Mouse (Mus musculus) kidney, embryonic 15.5 days (tissue): ENCODE measurements at regions not wholly inside any gene's neighbourhood (a gene's known extent, or its start where the extent isn't known, plus 50 kb on each side); places are given as distances from the start of the nearest gene placed in this dataset.
A peak's percentile ranks its signal among the peaks of the same experiment; 100 is the strongest.

Experiments used
- ATAC-seq: fragments of 200-750 bp; cut with Nextera tagmentation; replicated peaks from 2 replicates; pipeline ENCODE4 v1.8.0; 2017; ENCODE audit warnings: moderate TSS enrichment; ENCODE audit not compliant: low FRiP score
- H3K27ac ChIP-seq: fragments of 300-500 bp; sonication (generic); 2 replicates; pipeline ENCODE4 v1.5.1; 2015; ENCODE audit warnings: mild to moderate bottlenecking, inconsistent platforms
- H3K27me3 ChIP-seq: fragments of 300-500 bp; sonication (generic); 2 replicates; pipeline ENCODE4 v1.6.1; 2015; ENCODE audit warnings: inconsistent platforms
- H3K36me3 ChIP-seq: fragments of 300-500 bp; sonication (generic); 2 replicates; pipeline ENCODE4 v1.6.1; 2015; ENCODE audit warnings: inconsistent platforms
- H3K4me1 ChIP-seq: fragments of 300-500 bp; sonication (generic); 2 replicates; pipeline ENCODE4 v1.6.1; 2015; ENCODE audit warnings: inconsistent platforms
- H3K4me2 ChIP-seq: fragments of 300-500 bp; sonication (generic); 2 replicates; pipeline ENCODE4 v1.6.1; 2015; ENCODE audit warnings: moderate library complexity, mild to moderate bottlenecking, inconsistent platforms
- H3K4me3 ChIP-seq: fragments of 300-500 bp; sonication (generic); replicated peaks from 2 replicates; pipeline ENCODE4 v1.5.1; 2015; ENCODE audit warnings: mild to moderate bottlenecking, inconsistent platforms
- H3K9ac ChIP-seq: fragments of 300-500 bp; sonication (generic); 2 replicates; pipeline ENCODE4 v1.6.1; 2015; ENCODE audit warnings: mild to moderate bottlenecking, inconsistent platforms
- H3K9me3 ChIP-seq: fragments of 300-500 bp; sonication (generic); replicated peaks from 2 replicates; pipeline ENCODE4 v1.6.1; 2016; ENCODE audit warnings: inconsistent platforms
- WGBS: fragments of 180-500 bp; shearing (Covaris S2); methylation state at CpG from one replicate; pipeline ENCODE4 v1.1.7; 2015; ENCODE audit warnings: mixed read lengths; 5-methylcytosine and 5-hydroxymethylcytosine counted together

DNA sequence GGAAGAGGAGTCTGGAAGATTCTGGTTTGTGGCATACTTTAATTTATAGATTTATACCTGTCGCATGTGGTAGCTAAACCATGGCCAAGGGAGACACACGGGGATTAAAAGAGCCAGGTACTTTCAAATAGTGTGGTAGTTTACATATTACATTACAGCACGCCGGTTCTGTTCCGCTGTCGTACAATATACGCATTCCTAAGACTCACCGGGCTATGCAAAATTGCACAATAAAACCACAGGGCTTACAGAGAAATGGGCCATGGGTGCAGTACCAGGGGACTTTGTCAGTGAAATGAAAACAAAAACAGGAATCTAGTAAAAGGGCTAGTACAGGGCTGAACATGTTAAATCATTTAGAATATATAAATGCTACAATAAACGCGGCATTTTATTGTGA is 100.6 kb downstream of the Tmem30b start:
- 0 out of 2 replicates have a peak, but pooled peaks have one; percentile 23 for ATAC-seq
- H3K27ac ChIP-seq: peak overlapping the region; percentile 81
- H3K4me1 ChIP-seq: peaks cover 24% of the 10 kb centered on the region
- H3K4me3 ChIP-seq: no peak overlapping the region
- H3K36me3 ChIP-seq: no peaks in the 10 kb centered on the region
- H3K4me2 ChIP-seq: peak overlapping the region; percentile 17; the same call in 1 of the 2 replicates
- no peaks in the 10 kb centered on the region; the same call in 1 of the 2 replicates for H3K9me3 ChIP-seq
- H3K27me3 ChIP-seq: 0 out of 2 replicates have a peak, but pooled peaks cover under 1% of the 10 kb centered on the region
- no peak overlapping the region for H3K9ac ChIP-seq
- 58% methylated on average over 10 of the region's 10 CpGs for WGBS

DNA sequence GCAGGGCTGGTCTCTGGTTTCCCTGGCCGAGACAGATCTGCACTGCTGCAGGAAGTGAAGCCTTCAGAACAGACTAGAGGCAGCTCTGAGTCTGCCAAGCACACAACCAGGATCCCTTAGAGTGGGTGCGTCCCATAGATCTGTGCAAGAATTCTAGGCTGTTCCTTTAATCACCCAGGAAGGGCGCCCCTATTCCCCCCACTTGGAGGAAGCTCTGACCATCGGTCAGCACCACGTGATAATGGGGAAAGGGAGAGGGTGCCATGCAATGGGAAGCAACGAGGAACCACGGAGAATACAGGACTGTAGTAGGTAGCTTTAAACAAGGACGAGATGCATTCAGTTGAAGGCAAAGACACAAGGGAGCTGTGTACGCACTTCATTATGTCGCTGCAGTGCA is 101.1 kb downstream of the Tmem30b start:
- H3K4me3 ChIP-seq: no peak overlapping the region
- H3K4me2 ChIP-seq: peak overlapping the region; percentile 17; the same call in 1 of the 2 replicates
- no peaks in the 10 kb centered on the region for H3K36me3 ChIP-seq
- H3K9ac ChIP-seq: no peak overlapping the region
- WGBS: 52% methylated on average over 10 of the region's 10 CpGs
- H3K9me3 ChIP-seq: no peaks in the 10 kb centered on the region; the same call in 1 of the 2 replicates
- ATAC-seq: no peak
- peaks cover 24% of the 10 kb centered on the region for H3K4me1 ChIP-seq
- peak overlapping the region; percentile 81 for H3K27ac ChIP-seq
- no peaks in the 10 kb centered on the region for H3K27me3 ChIP-seq

DNA sequence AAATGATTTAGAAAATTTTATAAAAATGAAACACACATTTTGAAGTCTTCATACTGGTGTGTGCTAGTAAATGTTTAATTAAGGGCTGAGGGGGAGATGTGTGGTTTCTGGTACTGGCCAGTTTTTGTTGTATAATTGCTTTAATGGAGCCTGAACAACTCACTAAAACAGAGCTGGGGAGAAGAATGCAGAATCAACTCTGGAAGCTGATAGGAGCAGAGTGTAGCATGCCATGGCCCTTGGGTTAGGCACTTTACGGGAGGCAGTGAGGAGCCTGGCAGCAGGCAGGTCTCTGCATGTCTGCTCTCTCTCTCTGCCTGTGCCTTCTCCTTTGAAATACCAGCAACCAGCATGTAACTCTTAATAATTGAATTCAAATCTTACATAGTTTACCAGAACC is 104.9 kb downstream of the Tmem30b start:
- H3K27ac ChIP-seq: 0 out of 2 replicates have a peak overlapping the region, but pooled peaks have one; percentile 27
- H3K4me1 ChIP-seq: peaks cover 9% of the 10 kb centered on the region
- H3K4me2 ChIP-seq: no peak overlapping the region
- H3K4me3 ChIP-seq: no peak overlapping the region
- H3K36me3 ChIP-seq: no peaks in the 10 kb centered on the region
- ATAC-seq: 0 out of 2 replicates have a peak, but pooled peaks have one; percentile 54
- WGBS: 64% methylated on average over 1 of the region's 1 CpGs
- no peaks in the 10 kb centered on the region for H3K27me3 ChIP-seq
- no peaks in the 10 kb centered on the region for H3K9me3 ChIP-seq
- no peak overlapping the region for H3K9ac ChIP-seq

DNA sequence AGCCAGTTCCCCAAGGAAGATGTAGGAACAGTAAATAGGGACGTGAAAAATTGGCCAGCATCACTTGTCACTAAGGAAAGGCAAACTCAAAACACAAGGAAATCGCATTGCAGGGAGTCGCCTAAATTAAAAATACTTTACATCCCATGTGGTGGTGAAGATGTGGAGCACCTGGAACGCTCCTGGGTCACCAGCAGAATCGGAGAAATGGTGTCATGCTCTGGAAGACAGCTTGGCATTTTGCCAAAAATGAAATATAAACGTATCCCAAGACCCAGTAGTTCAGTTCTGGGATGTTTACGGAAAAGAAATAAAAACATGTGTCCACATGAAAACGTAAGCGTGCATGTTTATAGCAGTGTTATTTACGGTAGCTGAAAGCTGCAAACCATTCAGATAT is 111.5 kb downstream of the Tmem30b start:
- no peak overlapping the region for H3K27ac ChIP-seq
- no peak for ATAC-seq
- WGBS: 53% methylated on average over 10 of the region's 10 CpGs

DNA sequence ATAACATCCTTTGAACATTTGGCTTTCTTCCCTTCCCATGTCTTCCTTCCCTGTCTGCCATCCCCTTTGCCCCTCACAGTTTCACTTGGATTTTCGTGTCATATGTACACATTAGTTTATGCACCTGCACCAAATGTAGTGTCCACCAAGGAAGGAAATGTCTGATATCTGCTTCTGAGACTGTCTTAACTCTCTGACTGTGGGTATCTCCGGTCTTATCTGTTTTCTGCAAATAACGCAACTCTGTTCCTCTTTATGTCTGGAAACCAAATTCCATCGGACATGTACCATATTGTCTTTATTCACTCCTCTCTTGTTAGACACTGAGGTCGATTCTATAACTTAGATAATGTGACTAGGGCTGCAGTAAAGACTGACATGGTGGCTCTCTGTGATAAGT is 113.6 kb downstream of the Tmem30b start:
- 86% methylated on average over 5 of the region's 5 CpGs for WGBS
- H3K4me3 ChIP-seq: no peak overlapping the region

More for the DNA sequence above, 111.5 kb downstream of the Tmem30b start:
- Histone ChIP-seq H3K4me1 (no peaks in the 10 kb centered on the region), H3K27me3 (no peaks in the 10 kb centered on the region), H3K9me3 (no peaks in the 10 kb centered on the region), H3K9ac (no peak overlapping the region), H3K4me3 (no peak overlapping the region), H3K36me3 (no peaks in the 10 kb centered on the region), H3K4me2 (no peak overlapping the region)

DNA sequence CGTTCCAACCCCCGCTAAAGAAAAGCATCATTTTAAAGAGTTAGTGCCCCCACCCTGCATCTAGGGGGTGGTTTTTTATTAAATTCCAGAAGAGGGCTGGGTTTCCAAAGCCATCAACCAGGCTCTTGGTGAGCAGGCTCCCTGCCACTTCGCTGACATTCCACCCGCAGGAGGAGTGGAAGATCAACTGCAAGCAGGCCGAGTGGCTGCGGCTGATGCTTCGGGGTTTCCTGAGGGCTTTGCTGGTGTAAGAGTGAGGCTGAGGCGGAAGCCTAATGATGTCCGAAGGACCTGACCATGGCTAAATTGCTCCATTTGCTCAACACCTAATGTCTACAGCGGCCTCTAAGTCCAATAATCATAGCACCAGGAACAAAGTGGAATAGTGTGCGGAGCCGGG is 118.0 kb downstream of the Tmem30b start:
- H3K4me2 ChIP-seq: peak overlapping the region; percentile 62
- H3K4me3 ChIP-seq: peak overlapping the region; percentile 40
- H3K27me3 ChIP-seq: no peaks in the 10 kb centered on the region
- H3K4me1 ChIP-seq: peaks cover 13% of the 10 kb centered on the region
- 16% methylated on average over 12 of the region's 12 CpGs for WGBS
- peak; percentile 36; the same call in 1 of the 2 replicates for ATAC-seq
- peak overlapping the region; percentile 11; the same call in 1 of the 2 replicates for H3K9ac ChIP-seq
- 0 out of 2 replicates have a peak overlapping the region, but pooled peaks have one; percentile 41 for H3K27ac ChIP-seq
- no peaks in the 10 kb centered on the region for H3K36me3 ChIP-seq
- H3K9me3 ChIP-seq: no peaks in the 10 kb centered on the region

More for the DNA sequence above, 113.6 kb downstream of the Tmem30b start:
- H3K36me3 ChIP-seq: no peaks in the 10 kb centered on the region
- no peaks in the 10 kb centered on the region for H3K27me3 ChIP-seq
- no peak overlapping the region for H3K9ac ChIP-seq
- H3K4me1 ChIP-seq: peaks cover 13% of the 10 kb centered on the region
- no peak for ATAC-seq
- no peaks in the 10 kb centered on the region for H3K9me3 ChIP-seq
- no peak overlapping the region for H3K4me2 ChIP-seq
- no peak overlapping the region for H3K27ac ChIP-seq

DNA sequence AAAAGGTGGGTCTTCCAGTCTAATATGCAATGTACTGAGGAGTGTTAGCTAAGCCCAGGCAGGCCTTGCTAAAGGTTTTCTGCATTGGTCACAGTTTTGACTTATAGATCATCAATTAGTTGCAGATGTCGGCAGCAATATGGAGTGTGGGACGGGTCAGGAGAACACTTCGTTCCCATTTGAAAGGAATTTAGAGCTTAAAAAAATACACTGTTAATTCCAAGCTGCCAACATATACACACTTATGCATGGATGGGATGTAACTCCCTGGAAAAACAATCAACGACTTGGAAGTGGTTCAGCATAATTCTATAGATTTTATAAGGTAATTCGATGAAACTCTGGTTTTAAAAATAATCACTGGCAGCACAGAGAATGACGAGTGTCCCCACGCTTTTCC is 121.4 kb downstream of the Tmem30b start:
- Histone ChIP-seq H3K9ac (no peak overlapping the region), H3K9me3 (no peaks in the 10 kb centered on the region), H3K36me3 (no peaks in the 10 kb centered on the region), H3K27me3 (no peaks in the 10 kb centered on the region), H3K4me1 (peaks cover 13% of the 10 kb centered on the region), H3K4me2 (no peak overlapping the region), H3K27ac (no peak overlapping the region), H3K4me3 (no peak overlapping the region)
- no peak for ATAC-seq
- WGBS: 71% methylated on average over 7 of the region's 7 CpGs

DNA sequence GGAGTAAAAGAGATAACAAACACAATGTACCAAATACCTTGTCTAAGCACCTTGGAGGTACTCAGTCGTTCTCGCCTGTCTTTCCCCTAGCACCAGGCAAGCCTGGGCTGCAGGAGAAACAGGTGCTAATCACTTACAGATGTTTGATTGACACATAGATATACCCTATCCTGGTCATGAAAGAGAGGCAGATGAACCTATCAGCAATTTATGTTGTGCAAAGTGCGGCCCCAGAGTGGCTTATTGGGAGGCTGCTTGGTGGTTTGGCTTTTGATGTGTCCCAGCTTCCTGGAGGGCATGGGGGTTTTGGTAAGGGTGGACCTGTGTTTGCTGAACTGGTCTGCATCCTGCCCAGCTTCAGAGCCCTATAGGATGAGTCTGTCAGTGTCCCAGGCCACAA is 129.1 kb downstream of the Tmem30b start:
- ATAC-seq: no peak
- H3K27ac ChIP-seq: no peak overlapping the region
- no peaks in the 10 kb centered on the region for H3K9me3 ChIP-seq
- H3K36me3 ChIP-seq: no peaks in the 10 kb centered on the region
- H3K27me3 ChIP-seq: no peaks in the 10 kb centered on the region
- 91% methylated on average over 3 of the region's 3 CpGs for WGBS
- 0 out of 2 replicates have a peak, but pooled peaks cover 10% of the 10 kb centered on the region for H3K4me1 ChIP-seq
- no peak overlapping the region for H3K4me2 ChIP-seq
- H3K4me3 ChIP-seq: no peak overlapping the region
- no peak overlapping the region for H3K9ac ChIP-seq

DNA sequence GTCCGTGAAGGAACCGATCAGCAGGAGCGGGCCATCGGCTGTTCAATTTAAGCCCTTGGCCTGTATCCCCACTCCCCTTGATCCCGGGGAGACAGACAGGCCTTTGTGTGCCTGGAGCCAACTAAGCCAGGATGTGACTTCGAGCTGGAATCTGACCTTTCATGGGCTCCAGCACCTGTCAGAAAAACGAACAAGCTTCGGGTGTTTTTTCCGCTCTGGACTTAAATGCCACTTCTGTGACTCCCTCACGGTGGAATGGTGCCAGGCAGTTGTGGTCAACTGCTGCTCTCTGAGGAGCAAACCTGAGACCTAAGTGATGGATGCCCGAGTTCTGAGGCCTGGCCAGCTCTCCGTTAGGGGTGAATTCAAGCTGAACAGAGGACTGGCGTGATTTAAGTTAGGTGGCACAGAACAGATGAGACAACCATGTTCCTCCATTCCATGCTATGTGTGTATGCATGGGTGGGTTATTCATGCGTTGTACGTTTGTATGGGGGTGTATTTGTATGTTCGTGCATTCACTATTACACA is 129.8 kb downstream of the Tmem30b start:
- no peaks in the 10 kb centered on the region for H3K27me3 ChIP-seq
- H3K9ac ChIP-seq: no peak overlapping the region
- 50% methylated on average over 16 of the region's 16 CpGs for WGBS
- 0 out of 2 replicates have a peak, but pooled peaks cover 10% of the 10 kb centered on the region for H3K4me1 ChIP-seq
- no peaks in the 10 kb centered on the region for H3K36me3 ChIP-seq
- H3K9me3 ChIP-seq: no peaks in the 10 kb centered on the region
- H3K27ac ChIP-seq: no peak overlapping the region
- no peak overlapping the region for H3K4me3 ChIP-seq
- no peak for ATAC-seq
- no peak overlapping the region for H3K4me2 ChIP-seq

DNA sequence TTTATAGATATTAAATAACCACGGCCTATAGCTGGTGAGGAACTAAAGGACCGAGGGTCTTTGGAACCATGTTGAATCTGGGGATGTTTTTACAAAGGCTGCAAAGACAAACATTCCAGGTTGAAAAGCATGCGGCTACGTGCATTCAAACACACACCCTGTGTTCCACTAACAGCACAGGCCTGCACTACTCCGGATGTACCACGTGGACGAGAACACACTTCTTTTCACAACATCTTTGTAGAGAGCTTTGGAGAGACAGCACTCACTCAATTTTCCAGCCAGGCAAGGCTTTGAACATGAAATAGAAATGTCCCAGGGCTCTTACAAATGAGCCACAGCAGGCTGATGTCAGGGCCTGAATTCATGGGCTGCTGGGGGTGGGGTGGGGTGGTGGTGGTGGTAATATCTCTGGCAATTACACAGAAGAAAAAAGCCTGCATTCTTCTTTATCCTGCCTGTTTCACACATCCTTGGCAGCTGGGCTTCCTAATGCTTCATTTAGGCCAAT is 129.3 kb downstream of the Slc38a6 start:
- Histone ChIP-seq H3K36me3 (no peaks in the 10 kb centered on the region), H3K4me3 (no peak overlapping the region), H3K4me1 (0 out of 2 replicates have a peak, but pooled peaks cover 10% of the 10 kb centered on the region), H3K4me2 (no peak overlapping the region), H3K27ac (no peak overlapping the region), H3K9me3 (no peaks in the 10 kb centered on the region), H3K9ac (no peak overlapping the region), H3K27me3 (no peaks in the 10 kb centered on the region)
- 71% methylated on average over 7 of the region's 7 CpGs for WGBS
- ATAC-seq: no peak

DNA sequence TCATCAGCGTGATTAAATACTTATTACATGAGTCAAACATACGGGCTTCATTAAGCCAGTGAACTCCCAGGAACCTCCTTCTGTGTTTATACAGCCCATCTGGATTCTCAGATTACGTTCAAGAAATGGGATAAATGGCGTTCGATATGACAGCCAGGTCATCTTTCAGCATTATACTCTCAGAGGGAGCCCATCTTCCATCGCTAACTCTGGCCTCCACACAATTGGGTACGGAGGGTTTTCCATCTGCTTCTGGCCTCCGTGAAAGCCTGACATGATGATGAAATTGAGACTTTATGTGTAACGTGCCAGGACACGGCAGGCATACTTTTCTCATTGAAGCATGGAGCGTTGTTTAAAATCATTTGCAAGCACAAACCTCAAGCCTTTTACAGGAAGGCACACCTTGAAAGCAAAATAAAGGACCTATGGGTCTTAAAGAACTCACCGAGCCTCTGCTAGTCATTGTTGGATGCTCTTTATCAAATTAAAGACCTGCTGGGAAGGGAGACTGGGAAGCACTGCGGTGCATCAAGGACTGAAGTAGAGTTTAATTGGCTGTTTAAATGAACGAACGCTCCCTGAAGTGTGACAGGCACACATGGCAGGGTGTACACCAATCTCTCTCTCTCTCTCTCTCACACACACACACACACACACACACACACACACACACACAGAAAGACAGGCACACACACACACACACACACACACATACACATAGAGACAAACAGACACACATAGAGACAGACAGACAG is 127.0 kb downstream of the Slc38a6 start:
- ATAC-seq: no peak
- H3K4me2 ChIP-seq: peak overlapping the region; percentile 19; the same call in 1 of the 2 replicates
- 0 out of 2 replicates have a peak, but pooled peaks cover 10% of the 10 kb centered on the region for H3K4me1 ChIP-seq

DNA sequence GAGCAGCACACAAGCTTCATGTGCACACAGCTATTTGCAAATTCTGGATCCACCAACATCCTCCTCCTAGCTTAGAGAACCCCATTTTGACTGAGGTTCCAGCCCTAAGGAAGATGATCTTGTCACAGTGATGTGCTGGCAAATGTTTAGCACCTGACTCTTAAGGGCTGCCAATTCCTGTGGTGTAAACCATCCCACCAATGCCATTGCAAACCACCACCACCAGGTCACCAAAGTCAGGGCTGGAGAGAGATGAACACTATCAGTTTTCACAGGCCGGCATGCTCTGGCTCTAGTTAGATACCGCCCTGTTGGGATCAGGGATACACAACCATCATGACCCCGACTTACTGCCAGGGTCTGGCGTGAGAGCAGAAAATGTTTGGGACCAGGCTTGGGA is 125.9 kb downstream of the Slc38a6 start:
- Histone ChIP-seq H3K4me1 (0 out of 2 replicates have a peak, but pooled peaks cover 10% of the 10 kb centered on the region), H3K4me2 (no peak overlapping the region), H3K27me3 (no peaks in the 10 kb centered on the region), H3K9ac (no peak overlapping the region), H3K36me3 (no peaks in the 10 kb centered on the region), H3K27ac (no peak overlapping the region), H3K9me3 (no peaks in the 10 kb centered on the region), H3K4me3 (no peak overlapping the region)
- 69% methylated on average over 4 of the region's 4 CpGs for WGBS
- ATAC-seq: no peak

More for the DNA sequence above, 127.0 kb downstream of the Slc38a6 start:
- H3K27ac ChIP-seq: no peak overlapping the region
- no peaks in the 10 kb centered on the region for H3K36me3 ChIP-seq
- no peak overlapping the region for H3K4me3 ChIP-seq
- H3K9ac ChIP-seq: no peak overlapping the region
- 35% methylated on average over 15 of the region's 15 CpGs for WGBS
- H3K27me3 ChIP-seq: no peaks in the 10 kb centered on the region
- H3K9me3 ChIP-seq: no peaks in the 10 kb centered on the region
